Mouse (Mus musculus) erythroblast, embryonic 14.5 days (primary cell): ENCODE data around the gene Aurka. TPM values are rescaled to one million over a fixed set of nuclear protein-coding genes. Genes with fewer than 3 reads are reported as not detected.
A peak's percentile ranks its signal among the peaks of the same experiment; 100 is the strongest.

Experiments used
- H3K27me3 ChIP-seq: 2 replicates; pipeline ENCODE4 v1.6.1; 2012; ENCODE audit warnings: inconsistent platforms; ENCODE audit not compliant: control insufficient read depth
- H3K36me3 ChIP-seq: 2 replicates; pipeline ENCODE4 v1.6.1; 2012; ENCODE audit warnings: mild to moderate bottlenecking, inconsistent platforms; ENCODE audit not compliant: control insufficient read depth
- H3K4me1 ChIP-seq: 2 replicates; pipeline ENCODE4 v1.6.1; 2012; ENCODE audit warnings: inconsistent platforms; ENCODE audit not compliant: control insufficient read depth
- H3K4me3 ChIP-seq: replicated peaks from 2 replicates; pipeline ENCODE3; 2012; ENCODE audit warnings: moderate library complexity, mild to moderate bottlenecking, inconsistent platforms
- H3K9me3 ChIP-seq: 2 replicates; pipeline ENCODE4 v1.6.1; 2012; ENCODE audit warnings: low read length, inconsistent platforms, mixed read lengths; ENCODE audit not compliant: control insufficient read depth
- GATA1 ChIP-seq: IDR thresholded peaks from 2 replicates; pipeline ENCODE4 v1.6.1; 2012; ENCODE audit warnings: low read length, inconsistent platforms, mixed read lengths
- TAL1 ChIP-seq: IDR thresholded peaks from 3 replicates; pipeline ENCODE4 v1.6.1; 2012; ENCODE audit warnings: low read length, inconsistent platforms, mixed read lengths
- polyA plus RNA-seq: library from polyadenylated mRNA; stranded (reverse); fragments of >175 nt; gene quantifications from 2 replicates; pipeline ENCODE4 v1.2.3, GENCODE M21; 2012

The Aurka gene
- polyA plus RNA-seq: 5.1 and 10.9 TPM in 2 replicates

DNA sequence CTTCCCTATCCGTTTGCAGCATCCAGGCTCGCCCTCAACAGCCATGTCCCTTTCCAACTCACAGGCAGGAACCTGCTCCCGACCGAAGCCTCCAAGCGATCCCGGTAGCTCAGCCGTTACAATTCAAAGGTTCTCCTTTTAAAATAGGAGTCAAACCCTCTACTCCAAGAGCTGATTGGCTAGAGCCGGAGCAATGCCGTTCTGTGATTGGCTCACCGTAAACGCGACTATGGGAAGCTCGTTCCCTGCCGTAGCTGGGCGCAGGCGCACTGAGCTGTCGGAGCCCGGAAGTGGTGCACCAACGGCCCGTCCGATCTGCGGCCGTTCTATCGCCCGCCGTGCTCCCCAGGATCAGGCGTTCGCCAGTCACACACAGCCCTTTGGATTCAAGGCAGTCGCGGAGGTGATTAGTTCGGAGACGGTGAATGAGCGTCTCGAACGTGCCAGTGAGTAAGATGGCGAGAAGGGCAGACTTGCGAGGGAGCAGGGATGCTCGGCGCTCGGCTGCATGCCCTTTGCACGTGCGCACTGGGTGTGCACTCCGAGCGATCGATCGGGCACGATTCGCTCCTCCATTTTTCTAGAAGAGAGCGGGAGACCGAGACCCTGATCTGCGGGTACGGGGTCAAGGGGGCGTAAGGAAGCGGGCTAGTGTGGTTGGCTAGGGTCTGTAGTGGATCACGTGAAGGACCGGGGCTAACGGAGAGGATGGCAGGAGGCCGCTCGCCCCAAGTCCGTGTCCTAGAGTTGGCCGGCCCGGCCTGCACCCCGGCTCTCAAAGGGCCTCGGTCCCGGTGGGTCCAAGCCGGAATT, at the start of gene Aurka, which contains the start of gene Cstf1:
Gene Aurka, minus strand, starts transcription at position 125 of the 813 bp plus-strand sequence.
Gene Cstf1, plus strand, starts transcription at position 271 of the 813 bp plus-strand sequence.
- H3K36me3 ChIP-seq: peaks cover 76% of the 10 kb centered on the region
- peaks cover 52% of the 10 kb centered on the region for H3K4me1 ChIP-seq
- no peaks in the 10 kb centered on the region for H3K27me3 ChIP-seq
- H3K4me3 ChIP-seq: peak within 1 kb of the TSS; percentile 79
- no peaks in the 10 kb centered on the region for H3K9me3 ChIP-seq
- TF ChIP-seq TAL1: no peak
- no peak for TF ChIP-seq GATA1

DNA sequence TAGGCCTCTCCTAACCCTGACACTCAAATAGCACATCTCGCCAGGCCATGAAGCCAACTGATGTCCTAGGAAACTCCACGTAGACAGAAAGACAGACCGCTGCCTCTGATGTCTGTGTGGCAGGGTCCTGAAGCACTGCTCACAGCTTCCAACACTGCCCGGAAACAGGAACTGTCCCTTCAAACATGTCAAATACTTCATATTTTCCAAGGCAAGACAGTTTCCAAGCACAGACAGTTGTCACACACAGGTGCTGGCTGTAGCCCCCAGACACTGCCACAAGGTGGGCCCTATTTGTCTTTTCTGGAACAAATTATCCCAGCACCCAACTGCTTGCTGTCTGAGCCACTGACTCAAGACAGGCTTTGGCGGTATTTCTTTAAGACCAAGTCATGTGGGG, 47.9 kb upstream of the Aurka start:
- H3K36me3 ChIP-seq: no peaks in the 10 kb centered on the region

DNA sequence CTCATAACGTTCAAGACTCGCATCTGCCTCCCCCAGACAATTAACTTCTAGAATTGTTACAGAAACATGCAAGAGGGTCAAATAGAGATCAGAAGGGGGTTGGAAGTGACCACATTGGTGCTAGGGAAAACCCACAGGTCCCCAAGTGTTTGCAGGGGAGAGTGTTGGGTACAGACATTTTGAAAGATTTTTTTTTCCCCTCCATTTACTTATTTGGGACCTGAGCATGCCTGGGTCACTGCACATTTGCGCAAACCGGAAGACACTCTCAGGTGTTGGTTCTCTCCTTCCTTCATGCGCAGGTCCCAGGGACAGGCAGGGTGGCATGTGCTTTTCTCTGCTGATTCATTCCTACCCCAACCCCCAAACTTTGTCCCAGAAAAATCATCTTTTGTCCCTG, 46.5 kb upstream of the Aurka start:
- Histone ChIP-seq H3K4me3 (no peak overlapping the region), H3K9me3 (no peaks in the 10 kb centered on the region), H3K27me3 (no peaks in the 10 kb centered on the region), H3K4me1 (no peaks in the 10 kb centered on the region), H3K36me3 (no peaks in the 10 kb centered on the region)
- TF ChIP-seq GATA1 (no peak), TAL1 (no peak)

More for the DNA sequence above, 47.9 kb upstream of the Aurka start:
- no peak for TF ChIP-seq GATA1
- TF ChIP-seq TAL1: no peak
- no peaks in the 10 kb centered on the region for H3K4me1 ChIP-seq
- no peak overlapping the region for H3K4me3 ChIP-seq
- no peaks in the 10 kb centered on the region for H3K27me3 ChIP-seq
- no peaks in the 10 kb centered on the region for H3K9me3 ChIP-seq

DNA sequence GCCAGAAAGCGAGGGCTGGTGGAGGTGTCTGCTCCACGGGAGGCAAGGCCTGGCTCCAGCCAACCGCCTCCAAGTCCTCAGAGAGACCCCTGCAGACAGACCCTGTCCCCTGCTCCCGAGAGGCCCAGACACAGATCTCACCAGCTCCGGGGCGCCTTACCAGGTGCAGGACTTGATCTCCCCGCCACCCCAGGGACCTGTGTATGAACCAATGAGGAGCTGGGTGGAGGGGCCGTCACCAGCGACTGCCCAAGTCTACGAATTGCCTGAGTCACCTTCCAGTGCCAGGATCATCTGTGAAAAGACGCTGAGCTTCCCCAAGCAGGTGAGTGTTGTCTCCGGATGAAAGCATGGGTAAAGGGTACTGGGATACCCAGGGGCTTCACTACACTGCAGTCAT, 45.9 kb upstream of the Aurka start:
- no peaks in the 10 kb centered on the region for H3K36me3 ChIP-seq
- TF ChIP-seq GATA1 (no peak), TAL1 (no peak)

DNA sequence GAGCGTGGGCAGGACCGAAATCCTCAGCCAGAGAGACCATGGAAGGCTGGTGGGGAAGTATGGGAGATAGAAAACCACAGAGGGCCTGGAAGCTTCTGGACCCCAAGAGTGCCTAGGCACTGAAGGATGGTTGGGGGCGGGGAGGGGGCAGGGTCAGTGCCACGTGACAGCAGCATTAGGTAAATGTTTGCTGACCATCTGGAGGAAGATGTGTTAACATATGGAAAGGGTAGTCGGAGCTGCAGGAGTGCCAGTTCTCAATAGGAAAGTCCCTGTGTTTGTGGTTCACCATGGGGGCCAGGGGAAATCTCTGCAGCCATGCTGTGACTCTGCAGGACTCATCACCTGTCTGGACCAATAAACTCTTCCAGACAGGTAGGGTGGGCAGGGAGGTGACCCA, 43.6 kb upstream of the Aurka start:
- no peaks in the 10 kb centered on the region for H3K27me3 ChIP-seq
- H3K4me3 ChIP-seq: no peak overlapping the region
- H3K4me1 ChIP-seq: no peaks in the 10 kb centered on the region
- H3K9me3 ChIP-seq: no peaks in the 10 kb centered on the region
- no peak for TF ChIP-seq TAL1
- no peak for TF ChIP-seq GATA1
- H3K36me3 ChIP-seq: no peaks in the 10 kb centered on the region

More for the DNA sequence above, 45.9 kb upstream of the Aurka start:
- Histone ChIP-seq H3K4me1 (no peaks in the 10 kb centered on the region), H3K27me3 (no peaks in the 10 kb centered on the region), H3K9me3 (no peaks in the 10 kb centered on the region), H3K4me3 (no peak overlapping the region)

DNA sequence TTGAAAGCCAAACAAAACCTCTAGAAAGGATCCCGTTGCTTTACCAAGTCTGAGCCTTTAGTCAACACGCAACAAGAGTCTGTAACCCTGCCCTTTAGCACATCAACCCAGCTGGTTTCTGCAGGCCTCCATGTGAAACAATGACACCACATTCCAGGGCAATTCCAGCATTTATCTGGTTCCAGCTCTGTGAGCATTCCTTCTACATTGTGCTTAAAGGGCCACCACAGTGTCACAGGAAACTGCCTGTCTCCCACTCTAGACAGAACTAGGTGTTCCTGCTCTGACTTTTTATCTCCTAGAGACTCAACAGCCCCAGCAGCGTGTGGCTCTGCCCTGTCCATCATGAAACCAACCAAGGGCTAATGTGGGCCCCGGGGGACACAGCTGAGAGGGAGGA, 42.9 kb upstream of the Aurka start:
- Histone ChIP-seq H3K4me1 (no peaks in the 10 kb centered on the region), H3K9me3 (no peaks in the 10 kb centered on the region), H3K4me3 (no peak overlapping the region), H3K36me3 (no peaks in the 10 kb centered on the region), H3K27me3 (no peaks in the 10 kb centered on the region)
- no peak for TF ChIP-seq TAL1

DNA sequence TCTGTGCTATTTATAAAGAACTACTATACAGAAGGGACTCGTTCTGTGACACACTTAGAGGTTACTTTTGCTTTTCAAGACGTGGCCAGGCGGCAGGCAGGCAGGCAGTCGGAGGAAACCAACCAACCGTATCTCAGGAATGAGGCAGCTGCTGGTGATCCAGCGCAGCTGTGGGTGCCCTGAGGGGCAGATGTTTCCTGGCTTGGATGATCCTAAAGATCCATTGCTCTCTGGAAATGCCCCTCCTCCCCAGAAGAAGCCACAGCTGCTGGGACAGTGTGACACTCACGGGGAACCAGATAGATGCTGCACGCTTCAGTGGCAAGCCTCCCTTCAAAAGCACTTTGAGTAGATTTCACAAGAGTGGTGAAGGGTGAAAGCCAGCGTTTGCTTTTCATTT, 42.1 kb upstream of the Aurka start:
- no peaks in the 10 kb centered on the region for H3K36me3 ChIP-seq
- TF ChIP-seq TAL1 (no peak), GATA1 (no peak)
- H3K9me3 ChIP-seq: no peaks in the 10 kb centered on the region
- no peaks in the 10 kb centered on the region for H3K4me1 ChIP-seq
- H3K4me3 ChIP-seq: no peak overlapping the region
- H3K27me3 ChIP-seq: no peaks in the 10 kb centered on the region

DNA sequence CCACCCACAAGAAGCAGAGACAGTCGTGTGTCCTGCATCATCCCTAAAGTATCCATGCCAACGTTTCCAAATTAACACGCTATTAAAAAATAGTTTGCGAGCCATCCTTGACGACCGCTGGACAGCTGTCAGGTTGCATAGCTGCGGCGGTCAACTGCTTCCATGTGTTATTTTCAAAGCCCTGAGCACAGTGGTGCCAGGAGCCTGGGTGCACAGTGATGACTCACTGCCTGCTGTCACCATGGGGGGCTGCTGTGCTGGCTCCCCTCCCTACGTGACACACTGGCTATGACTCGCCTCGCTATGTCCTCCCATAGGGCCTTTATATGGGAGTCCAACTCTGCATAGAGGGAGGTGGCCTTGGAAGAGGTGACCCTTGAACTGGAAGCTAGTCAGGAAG, 40.8 kb upstream of the Aurka start:
- H3K36me3 ChIP-seq: no peaks in the 10 kb centered on the region
- no peak overlapping the region for H3K4me3 ChIP-seq
- H3K4me1 ChIP-seq: no peaks in the 10 kb centered on the region
- no peak for TF ChIP-seq GATA1
- TF ChIP-seq TAL1: no peak
- H3K9me3 ChIP-seq: no peaks in the 10 kb centered on the region
- H3K27me3 ChIP-seq: no peaks in the 10 kb centered on the region

DNA sequence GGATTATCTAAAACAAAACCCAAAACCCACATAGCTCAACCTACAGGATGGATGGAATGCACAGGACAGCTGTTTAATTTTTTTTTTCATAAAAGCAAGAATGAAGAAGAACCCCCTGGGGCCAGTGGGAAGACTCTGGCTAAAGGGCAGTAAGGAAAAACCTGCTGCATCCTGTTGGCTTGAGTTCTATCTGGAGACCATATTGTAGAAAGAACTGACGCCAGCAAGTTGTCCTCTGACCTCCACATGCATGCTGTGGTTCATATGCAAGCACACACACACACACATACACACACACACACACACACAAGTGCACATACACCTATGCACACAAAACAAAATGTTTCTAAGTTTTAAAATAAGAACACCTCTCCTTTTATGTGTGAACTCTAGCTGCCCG, 40.4 kb upstream of the Aurka start:
- Histone ChIP-seq H3K27me3 (no peaks in the 10 kb centered on the region), H3K4me1 (no peaks in the 10 kb centered on the region), H3K36me3 (no peaks in the 10 kb centered on the region), H3K4me3 (no peak overlapping the region), H3K9me3 (no peaks in the 10 kb centered on the region)
- TF ChIP-seq TAL1: no peak
- TF ChIP-seq GATA1: no peak

DNA sequence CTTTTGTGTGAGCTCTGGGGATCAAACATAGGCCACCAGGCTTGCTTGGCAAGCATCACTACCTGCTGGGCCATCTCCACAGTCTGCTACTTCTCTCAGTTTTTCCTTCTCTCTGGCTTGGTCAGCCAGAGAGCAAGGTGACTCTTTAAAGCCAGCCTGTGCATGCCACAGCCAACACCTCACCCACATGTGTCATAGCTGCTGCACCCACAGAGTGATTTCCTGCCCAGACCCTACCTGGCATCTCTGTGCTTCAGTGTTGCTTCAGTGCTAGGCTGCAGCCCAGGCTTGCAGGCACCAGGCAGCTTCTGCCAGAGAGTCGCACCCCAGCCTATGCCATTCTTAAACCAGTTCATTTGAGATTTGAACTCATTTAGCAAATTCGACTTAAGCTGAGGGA, 37.2 kb upstream of the Aurka start:
- Histone ChIP-seq H3K4me3 (no peak overlapping the region), H3K27me3 (no peaks in the 10 kb centered on the region), H3K9me3 (no peaks in the 10 kb centered on the region), H3K36me3 (no peaks in the 10 kb centered on the region), H3K4me1 (no peaks in the 10 kb centered on the region)
- TF ChIP-seq GATA1 (no peak), TAL1 (no peak)
